Mouse (Mus musculus) hindbrain, embryonic 14.5 days (tissue): ENCODE results near the gene Hmcn2. TPM values are rescaled to one million over a fixed set of nuclear protein-coding genes. Genes with fewer than 3 reads are reported as not detected.

Source experiments
- ATAC-seq: fragments of 200-750 bp; cut with Nextera tagmentation; 2 replicates; pipeline ENCODE4 v1.8.0; 2017; ENCODE audit warnings: moderate number of reproducible peaks, mild to moderate bottlenecking, moderate TSS enrichment, moderate library complexity; ENCODE audit not compliant: low FRiP score
- DNase-seq: peaks from one replicate; pipeline ENCODE4 v3.0.0-alpha.2; 2015; ENCODE audit warnings: low spot score
- H3K27ac ChIP-seq: fragments of 300-500 bp; sonication (generic); 2 replicates; pipeline ENCODE4 v1.5.1; 2014; ENCODE audit warnings: mild to moderate bottlenecking, moderate library complexity
- H3K27me3 ChIP-seq: fragments of 300-500 bp; sonication (generic); 2 replicates; pipeline ENCODE4 v1.6.1; 2014; ENCODE audit warnings: mild to moderate bottlenecking, low read length, mixed read lengths; ENCODE audit not compliant: control insufficient read depth, insufficient read depth
- H3K36me3 ChIP-seq: fragments of 300-500 bp; sonication (generic); replicated peaks from 2 replicates; pipeline ENCODE4 v1.6.1; 2014; ENCODE audit not compliant: control insufficient read depth, insufficient read depth
- H3K4me1 ChIP-seq: fragments of 300-500 bp; sonication (generic); replicated peaks from 2 replicates; pipeline ENCODE4 v1.6.1; 2014; ENCODE audit warnings: antibody characterized with exemption, low read length, mixed read lengths; ENCODE audit not compliant: control insufficient read depth, insufficient read depth
- H3K4me2 ChIP-seq: fragments of 300-500 bp; sonication (generic); replicated peaks from 2 replicates; pipeline ENCODE4 v1.6.1; 2014; ENCODE audit warnings: mild to moderate bottlenecking, moderate library complexity
- H3K4me3 ChIP-seq: fragments of 300-500 bp; sonication (generic); replicated peaks from 2 replicates; pipeline ENCODE4 v1.5.1; 2014; ENCODE audit warnings: mild to moderate bottlenecking, low read length
- H3K9ac ChIP-seq: fragments of 300-500 bp; sonication (generic); 2 replicates; pipeline ENCODE4 v1.6.1; 2014
- H3K9me3 ChIP-seq: fragments of 300-500 bp; sonication (generic); 2 replicates; pipeline ENCODE4 v1.6.1; 2016; ENCODE audit warnings: low read length; ENCODE audit not compliant: control insufficient read depth
- WGBS: fragments of 180-500 bp; shearing (Covaris S2); extraction: QIAGEN DNeasy Blood & Tissue Kit; methylation state at CpG from one replicate; pipeline ENCODE4 v1.1.7; 2014; 5-methylcytosine and 5-hydroxymethylcytosine counted together
- polyA plus RNA-seq: library from polyadenylated mRNA; unstranded; fragments of >200 nt; fragmentation: Nextera tagmentation; extraction: Ambion mirVana; gene quantifications from 2 replicates; pipeline ENCODE4 v1.2.1, GENCODE M21; 2014

Gene Hmcn2
- polyA plus RNA-seq, 1 experiment from 2014 or later = 0.37 TPM

DNA sequence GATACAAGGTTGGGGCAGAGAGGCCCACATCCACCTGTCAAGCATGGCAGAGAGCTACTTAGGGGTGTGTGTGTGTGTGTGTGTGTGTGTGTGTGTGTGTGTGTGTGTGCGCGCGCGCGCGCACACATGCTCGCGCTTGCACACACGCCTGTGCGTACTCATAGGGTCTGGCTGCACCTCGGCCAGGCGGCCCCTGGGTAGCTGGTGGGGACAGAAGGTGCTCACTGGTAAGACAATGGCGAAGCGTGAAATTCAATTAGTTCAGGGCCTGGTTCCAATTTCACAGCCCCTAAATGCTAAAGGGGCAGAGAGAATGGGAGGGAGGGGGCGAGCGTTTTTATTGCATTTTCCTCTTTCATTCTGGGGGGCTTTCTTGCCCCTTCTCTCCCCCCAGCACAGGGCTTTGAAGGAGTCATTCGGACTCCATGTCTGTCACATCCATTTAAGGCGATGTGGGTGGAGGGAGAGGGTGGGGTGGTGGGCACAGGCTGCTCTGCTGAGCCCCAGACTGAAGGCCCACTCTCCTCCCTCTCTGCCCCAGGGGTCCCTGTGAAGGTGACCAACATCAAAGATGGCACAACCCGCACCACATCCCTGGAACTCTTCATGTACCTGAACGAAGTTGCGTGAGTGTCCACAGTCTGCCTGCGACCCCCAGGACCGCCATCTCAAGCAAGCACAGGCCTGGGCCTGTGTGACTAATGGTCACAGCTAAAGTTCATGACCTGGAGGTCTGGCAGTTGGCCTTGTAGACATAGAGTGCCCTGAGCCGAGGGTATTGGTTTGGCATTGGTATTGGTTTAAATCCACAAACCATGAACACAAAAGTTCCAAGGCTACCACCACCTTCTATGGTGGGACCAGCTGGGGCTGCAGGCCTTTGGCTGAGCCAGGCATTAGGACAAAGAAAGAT, 186.3 kb downstream of the Hmcn2 start:
- no peak overlapping the region for H3K9ac ChIP-seq
- H3K4me3 ChIP-seq = no peak overlapping the region
- H3K4me1 ChIP-seq = peaks cover 59% of the 10 kb centered on the region
- peaks cover 76% of the 10 kb centered on the region for H3K27me3 ChIP-seq
- H3K27ac ChIP-seq = no peak overlapping the region
- peak; percentile 39; the same call in 1 of the 2 replicates for ATAC-seq
- H3K36me3 ChIP-seq = no peaks in the 10 kb centered on the region
- 30% methylated on average over 24 of the region's 24 CpGs for WGBS
- no peak overlapping the region for H3K4me2 ChIP-seq
- H3K9me3 ChIP-seq = no peaks in the 10 kb centered on the region
- peak; percentile 48 for DNase-seq

DNA sequence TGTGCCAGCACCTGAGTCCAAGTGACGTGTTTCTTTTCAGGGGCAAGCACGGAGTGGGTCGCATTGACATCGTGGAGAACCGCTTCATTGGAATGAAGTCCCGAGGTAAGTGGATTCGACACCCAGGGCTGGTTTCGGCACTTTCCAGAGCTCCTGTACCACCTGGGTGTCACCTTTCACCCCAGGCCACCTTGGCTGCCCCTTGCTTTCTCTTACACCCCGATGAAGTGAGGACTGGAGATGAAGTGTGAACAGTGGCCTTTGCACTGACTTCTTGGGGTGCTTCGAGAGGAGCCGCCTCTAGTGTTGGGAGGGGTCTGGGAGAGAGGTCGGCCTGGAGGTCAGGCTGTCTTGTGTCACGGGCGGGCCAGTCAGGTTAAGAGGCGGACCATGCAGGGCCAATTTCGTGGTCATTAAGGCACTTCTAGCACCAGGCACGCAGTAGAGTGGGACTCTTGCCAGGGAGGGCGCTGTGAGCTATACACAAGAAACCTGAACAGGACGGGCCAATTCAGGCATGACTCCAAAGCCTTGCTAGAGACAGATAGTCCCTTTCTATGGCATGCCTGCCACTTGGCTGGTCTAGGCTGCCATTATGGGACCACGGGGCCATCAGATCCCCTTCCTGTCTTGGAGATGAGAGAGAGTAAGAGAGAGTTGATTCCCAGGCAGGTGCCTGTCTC, 187.4 kb downstream of the Hmcn2 start:
- 47% methylated on average over 20 of the region's 20 CpGs for WGBS
- Histone ChIP-seq H3K4me1 (peaks cover 49% of the 10 kb centered on the region), H3K9ac (no peak overlapping the region), H3K4me2 (no peak overlapping the region), H3K9me3 (no peaks in the 10 kb centered on the region), H3K36me3 (no peaks in the 10 kb centered on the region), H3K27me3 (peaks cover 76% of the 10 kb centered on the region), H3K27ac (no peak overlapping the region), H3K4me3 (no peak overlapping the region)
- DNase-seq = peak; percentile 53
- no peak for ATAC-seq

DNA sequence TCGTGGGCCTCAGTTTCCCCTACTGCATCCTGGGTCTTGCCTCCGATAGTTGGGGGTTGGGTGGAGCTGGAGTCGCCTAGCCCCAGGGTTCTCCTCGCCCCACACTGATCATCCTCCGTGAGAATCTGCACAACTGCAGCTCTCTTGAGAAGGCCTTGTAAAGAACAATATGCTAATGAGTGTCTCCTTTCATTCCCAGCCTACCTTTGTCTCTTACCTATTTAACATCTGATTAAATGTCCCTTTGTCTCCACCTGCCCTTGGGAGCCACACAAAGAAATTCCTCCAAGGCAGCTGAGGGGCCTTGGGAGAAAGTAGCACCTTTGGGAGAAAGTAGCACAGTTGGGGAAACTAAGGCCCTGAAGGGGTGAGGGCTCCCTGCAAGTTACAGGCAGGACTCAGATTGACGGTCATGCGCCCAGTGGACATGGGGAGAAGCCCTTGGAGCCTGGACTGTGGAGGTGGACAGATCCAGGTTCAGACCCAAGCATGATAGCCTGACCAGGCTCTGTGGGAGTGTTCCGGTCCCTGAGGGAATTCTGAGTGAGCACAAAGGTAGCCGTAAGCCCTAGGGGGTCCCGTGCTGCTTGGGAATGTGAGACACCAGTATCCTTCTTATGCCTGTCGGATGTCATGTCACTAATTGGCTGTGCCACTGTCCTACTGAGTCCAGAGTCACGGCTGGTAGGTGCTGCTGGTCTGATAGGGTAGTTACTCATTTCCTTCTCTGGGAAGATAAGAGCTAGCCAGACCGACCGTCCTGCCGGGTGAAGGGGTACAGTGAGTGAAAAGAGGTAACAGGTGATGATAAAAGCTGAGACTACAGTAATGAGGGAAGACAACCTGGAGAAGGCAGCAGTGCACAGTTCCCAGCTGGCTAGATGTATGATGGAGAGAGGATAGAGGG, 188.7 kb downstream of the Hmcn2 start:
- Histone ChIP-seq H3K9me3 (no peaks in the 10 kb centered on the region), H3K27me3 (peaks cover 83% of the 10 kb centered on the region), H3K9ac (no peak overlapping the region), H3K36me3 (no peaks in the 10 kb centered on the region), H3K4me3 (no peak overlapping the region), H3K4me2 (no peak overlapping the region), H3K4me1 (peaks cover 37% of the 10 kb centered on the region), H3K27ac (no peak overlapping the region)
- WGBS = 49% methylated on average over 15 of the region's 15 CpGs
- DNase-seq (no peak), ATAC-seq (no peak)

DNA sequence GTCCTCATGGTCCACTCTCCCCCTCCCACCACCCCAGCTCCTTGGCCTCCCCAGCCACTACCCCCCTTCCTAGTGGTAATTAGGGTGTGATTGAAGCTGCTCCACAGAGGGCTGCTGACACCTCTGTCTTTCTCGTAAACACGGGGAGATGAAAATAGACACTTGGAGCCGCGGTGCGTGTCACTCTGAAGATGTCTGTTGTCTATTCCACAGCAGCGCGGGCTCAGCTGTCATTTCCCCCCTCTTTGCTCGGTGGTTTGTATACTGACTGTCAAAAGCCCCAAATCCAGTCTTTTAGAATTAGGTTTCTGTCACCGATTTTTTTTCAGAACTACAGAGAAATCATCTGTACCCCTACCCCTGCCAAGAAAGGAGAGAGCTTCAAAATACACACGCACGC, 191.3 kb downstream of the Hmcn2 start:
- Histone ChIP-seq H3K27ac (no peak overlapping the region), H3K4me3 (no peak overlapping the region), H3K4me1 (peaks cover 14% of the 10 kb centered on the region), H3K27me3 (peaks cover 82% of the 10 kb centered on the region), H3K4me2 (no peak overlapping the region; the same call in 1 of the 2 replicates), H3K36me3 (no peaks in the 10 kb centered on the region), H3K9me3 (no peaks in the 10 kb centered on the region), H3K9ac (no peak overlapping the region)
- 41% methylated on average over 11 of the region's 11 CpGs for WGBS
- no peak for ATAC-seq
- DNase-seq = no peak

DNA sequence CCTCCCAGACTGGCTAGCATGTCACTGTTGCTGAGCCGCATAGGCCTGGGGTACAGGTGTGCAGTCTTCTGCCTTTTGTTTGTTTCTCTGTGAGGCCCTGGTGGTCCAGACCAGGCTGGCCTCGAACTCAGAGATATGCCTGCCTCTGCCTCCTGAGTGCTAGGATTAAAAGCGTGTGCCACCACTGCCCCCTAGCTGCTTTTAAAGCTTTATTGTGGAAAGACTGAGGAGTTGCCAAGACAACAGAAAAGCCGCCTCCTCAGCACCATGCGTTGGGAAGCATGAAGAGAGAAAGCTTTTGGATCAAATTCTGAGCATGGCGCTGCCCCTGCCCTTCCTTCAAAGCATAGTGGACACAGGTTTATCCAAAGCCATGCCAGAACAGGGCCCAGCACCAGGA, 194.6 kb downstream of the Hmcn2 start:
- no peaks in the 10 kb centered on the region for H3K9me3 ChIP-seq
- 86% methylated on average over 6 of the region's 6 CpGs for WGBS
- H3K9ac ChIP-seq = no peak overlapping the region
- ATAC-seq (no peak), DNase-seq (no peak)
- no peak overlapping the region for H3K4me3 ChIP-seq
- no peak overlapping the region for H3K27ac ChIP-seq
- no peak overlapping the region for H3K4me2 ChIP-seq
- H3K36me3 ChIP-seq = no peaks in the 10 kb centered on the region
- peaks cover 71% of the 10 kb centered on the region for H3K27me3 ChIP-seq
- H3K4me1 ChIP-seq = peaks cover 11% of the 10 kb centered on the region

Other genes starting within 250 kb of the Hmcn2 start
- 28.9 and 29.1 TPM in 2 replicates for gene Fnbp1, start 172.4 kb upstream of the Hmcn2 start, polyA plus RNA-seq
- gene Gpr107, start 162.1 kb upstream of the Hmcn2 start, polyA plus RNA-seq = 25.1 and 26.1 TPM in 2 replicates
- 213 TPM in 2 replicates for gene Ncs1, start 68.6 kb upstream of the Hmcn2 start, polyA plus RNA-seq
- gene Ass1, start 155.8 kb downstream of the Hmcn2 start, polyA plus RNA-seq = 6.1 and 8.0 TPM in 2 replicates